Mouse (Mus musculus) liver, postnatal 0 days (tissue): Measurements from ENCODE around the gene Gabbr2. TPM values are rescaled to one million over a fixed set of nuclear protein-coding genes. Genes with fewer than 3 reads are reported as not detected.
"Not testable (repeated sequence)": the region's sequence is repeated elsewhere in the genome, so short reads cannot be mapped to it uniquely, and the experiment has no call there.

Source experiments
- ATAC-seq: fragments of 200-750 bp; cut with Nextera tagmentation; 2 replicates; pipeline ENCODE4 v1.8.0; 2017; ENCODE audit warnings: mild to moderate bottlenecking, moderate library complexity
- DNase-seq: peaks from one replicate; pipeline ENCODE4 v3.0.0-alpha.2; 2016
- H3K27ac ChIP-seq: fragments of 300-500 bp; sonication (generic); 2 replicates; pipeline ENCODE4 v1.5.1; 2014; ENCODE audit warnings: antibody characterized with exemption, moderate library complexity, mild to moderate bottlenecking, low read depth
- H3K27me3 ChIP-seq: fragments of 300-500 bp; sonication (generic); 2 replicates; pipeline ENCODE4 v1.6.1; 2014; ENCODE audit warnings: low read length, control low read depth, mixed read lengths; ENCODE audit not compliant: insufficient read depth
- H3K36me3 ChIP-seq: fragments of 300-500 bp; sonication (generic); replicated peaks from 2 replicates; pipeline ENCODE4 v1.6.1; 2014; ENCODE audit warnings: mild to moderate bottlenecking, control low read depth, low read length, moderate library complexity, mixed read lengths; ENCODE audit not compliant: insufficient read depth
- H3K4me1 ChIP-seq: fragments of 300-500 bp; sonication (generic); 2 replicates; pipeline ENCODE4 v1.6.1; 2014; ENCODE audit warnings: antibody characterized with exemption, mild to moderate bottlenecking, control low read depth; ENCODE audit not compliant: insufficient read depth
- H3K4me2 ChIP-seq: fragments of 300-500 bp; sonication (generic); 2 replicates; pipeline ENCODE4 v1.6.1; 2014; ENCODE audit warnings: low read depth, mild to moderate bottlenecking, low read length, moderate library complexity, mixed read lengths
- H3K4me3 ChIP-seq: fragments of 300-500 bp; sonication (generic); 2 replicates; pipeline ENCODE4 v1.5.1; 2014; ENCODE audit warnings: low read depth, low read length
- H3K9ac ChIP-seq: fragments of 300-500 bp; sonication (generic); replicated peaks from 2 replicates; pipeline ENCODE4 v1.6.1; 2014; ENCODE audit warnings: mild to moderate bottlenecking, moderate library complexity
- H3K9me3 ChIP-seq: fragments of 300-500 bp; sonication (generic); 2 replicates; pipeline ENCODE4 v1.6.1; 2016; ENCODE audit warnings: mild to moderate bottlenecking, control low read depth, low read length, mixed read lengths
- CTCF ChIP-seq: sonication (generic); IDR thresholded peaks from 2 replicates; pipeline ENCODE4 v1.5.1; 2016; ENCODE audit warnings: antibody characterized with exemption, low read depth
- EP300 ChIP-seq: IDR thresholded peaks from 2 replicates; pipeline ENCODE4 v1.6.1; 2016; ENCODE audit warnings: antibody characterized with exemption, low read depth, mild to moderate bottlenecking
- WGBS: fragments of 180-500 bp; shearing (Covaris S2); extraction: QIAGEN DNeasy Blood & Tissue Kit; methylation state at CpG from one replicate; pipeline ENCODE4 v1.1.7; 2014; ENCODE audit not compliant: insufficient replicate concordance; 5-methylcytosine and 5-hydroxymethylcytosine counted together
- polyA plus RNA-seq: library from polyadenylated mRNA; unstranded; fragments of >200 nt; fragmentation: Nextera tagmentation; extraction: Ambion mirVana; gene quantifications from 2 replicates; pipeline ENCODE4 v1.2.1, GENCODE M21; 2015

The Gabbr2 gene
- polyA plus RNA-seq, 1 experiment from 2014 or later, result 0.20 TPM

DNA sequence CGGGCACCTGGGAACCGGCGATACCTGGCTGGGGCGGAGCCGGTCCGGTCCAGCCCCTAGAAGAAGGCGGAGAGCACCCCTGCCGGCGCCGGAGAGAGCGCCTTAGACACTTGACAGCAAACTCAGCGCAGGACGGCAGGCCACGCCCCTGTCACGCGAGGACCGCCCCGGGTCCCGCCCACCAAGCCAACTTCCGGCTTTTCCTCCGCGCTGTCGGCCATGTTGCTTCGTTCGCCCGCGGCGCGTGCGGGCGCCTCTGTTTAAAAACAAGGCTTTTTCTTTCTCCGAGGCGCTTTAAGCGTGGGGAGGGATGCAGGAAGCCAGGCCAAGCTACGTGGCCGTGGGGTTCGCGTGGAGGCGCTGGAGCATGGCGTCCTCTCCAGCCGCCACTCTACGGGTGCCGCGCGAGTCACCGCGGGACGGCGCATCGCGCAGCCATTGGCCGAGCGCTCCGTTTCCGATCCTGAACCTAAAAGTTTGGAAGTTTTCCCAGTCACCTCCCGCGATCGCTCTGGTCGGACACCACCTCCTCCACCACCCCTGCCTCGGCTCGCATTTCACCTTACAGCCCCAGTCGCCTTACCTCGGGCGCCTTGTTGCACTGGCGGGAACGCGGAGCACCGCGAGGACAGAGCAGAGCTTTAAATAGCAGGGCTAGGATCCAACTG lies 341.5 kb downstream of the Gabbr2 start, which contains the start of gene Tbc1d2:
Tbc1d2 (minus strand) TSS at position 124 of the 668 bp plus-strand sequence.
- Histone ChIP-seq H3K9ac (peak within 1 kb of the TSS; percentile 71), H3K27ac (peak within 1 kb of the TSS; percentile 89), H3K4me3 (peak within 1 kb of the TSS; percentile 74), H3K36me3 (no peaks in the 10 kb centered on the region), H3K27me3 (peaks cover 22% of the 10 kb centered on the region), H3K9me3 (no peaks in the 10 kb centered on the region), H3K4me2 (peak within 1 kb of the TSS; percentile 97), H3K4me1 (peaks cover 15% of the 10 kb centered on the region)
- peak; percentile 96 for DNase-seq
- TF ChIP-seq EP300 (peak; percentile 43; the same call in 1 of the 2 replicates), CTCF (peak; percentile 65)
- ATAC-seq, result peak; percentile 97
- WGBS, result 1% methylated on average over 69 of the region's 69 CpGs

DNA sequence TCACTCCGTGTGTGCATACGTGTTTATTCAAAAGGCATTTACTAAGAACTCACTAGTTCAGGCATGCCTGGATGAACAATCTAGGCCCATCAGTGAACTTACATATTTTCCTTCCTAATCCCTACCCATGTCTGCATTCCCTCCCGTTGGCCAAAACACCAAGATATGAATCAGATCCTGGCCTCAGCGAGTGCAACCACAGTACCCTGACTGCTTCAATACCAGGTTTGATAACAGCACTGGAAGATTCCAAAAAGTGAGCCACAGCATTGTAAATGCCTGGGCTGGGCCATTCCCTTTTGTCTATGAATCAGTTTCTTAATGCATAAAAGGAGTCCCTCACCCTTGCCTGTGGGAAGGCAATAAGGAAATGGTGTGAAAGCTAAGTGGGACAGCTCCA lies 342.5 kb downstream of the Gabbr2 start:
- WGBS, result 46% methylated on average over 4 of the region's 4 CpGs
- TF ChIP-seq CTCF (no peak), EP300 (no peak)
- H3K27ac ChIP-seq, result no peak overlapping the region

DNA sequence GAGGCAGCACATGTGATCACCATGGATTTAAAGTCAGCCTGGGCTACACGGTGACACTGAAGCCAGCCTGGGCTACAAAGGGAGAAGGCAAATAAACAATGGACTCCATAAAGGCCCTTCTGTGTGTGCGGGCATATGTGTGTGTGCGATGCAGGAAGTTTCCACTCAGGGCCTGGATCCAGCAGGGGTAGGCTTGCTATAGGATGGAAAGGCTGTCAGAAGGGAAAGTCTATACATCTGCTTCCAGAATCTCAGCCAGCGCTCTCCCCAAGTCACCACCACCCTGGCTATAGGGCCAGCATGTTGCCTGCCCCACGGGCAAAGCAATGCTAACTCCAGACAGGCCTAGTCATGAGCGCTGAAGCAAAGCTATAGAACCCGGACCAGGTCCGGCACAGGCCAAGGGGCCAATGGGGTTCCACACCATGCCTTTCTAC lies 348.0 kb downstream of the Gabbr2 start:
- Histone ChIP-seq H3K4me2 (no peak overlapping the region), H3K9ac (no peak overlapping the region), H3K4me3 (no peak overlapping the region), H3K4me1 (peaks cover 5% of the 10 kb centered on the region), H3K27me3 (peaks cover 2% of the 10 kb centered on the region; the same call in 1 of the 2 replicates), H3K36me3 (no peaks in the 10 kb centered on the region), H3K27ac (peak overlapping the region; percentile 13), H3K9me3 (no peaks in the 10 kb centered on the region)
- DNase-seq (no peak), ATAC-seq (0 out of 2 replicates have a peak, but pooled peaks have one; percentile 27)
- no peak for TF ChIP-seq EP300
- WGBS, result 71% methylated on average over 8 of the region's 8 CpGs

More for the DNA sequence above, 342.5 kb downstream of the Gabbr2 start:
- peaks cover 22% of the 10 kb centered on the region for H3K27me3 ChIP-seq
- H3K4me1 ChIP-seq, result peaks cover 15% of the 10 kb centered on the region
- H3K36me3 ChIP-seq, result no peaks in the 10 kb centered on the region
- no peaks in the 10 kb centered on the region for H3K9me3 ChIP-seq
- DNase-seq, result no peak
- H3K4me2 ChIP-seq, result peak overlapping the region; percentile 97
- 0 out of 2 replicates have a peak overlapping the region, but pooled peaks have one; percentile 71 for H3K9ac ChIP-seq
- H3K4me3 ChIP-seq, result peak overlapping the region; percentile 74
- ATAC-seq, result no peak

DNA sequence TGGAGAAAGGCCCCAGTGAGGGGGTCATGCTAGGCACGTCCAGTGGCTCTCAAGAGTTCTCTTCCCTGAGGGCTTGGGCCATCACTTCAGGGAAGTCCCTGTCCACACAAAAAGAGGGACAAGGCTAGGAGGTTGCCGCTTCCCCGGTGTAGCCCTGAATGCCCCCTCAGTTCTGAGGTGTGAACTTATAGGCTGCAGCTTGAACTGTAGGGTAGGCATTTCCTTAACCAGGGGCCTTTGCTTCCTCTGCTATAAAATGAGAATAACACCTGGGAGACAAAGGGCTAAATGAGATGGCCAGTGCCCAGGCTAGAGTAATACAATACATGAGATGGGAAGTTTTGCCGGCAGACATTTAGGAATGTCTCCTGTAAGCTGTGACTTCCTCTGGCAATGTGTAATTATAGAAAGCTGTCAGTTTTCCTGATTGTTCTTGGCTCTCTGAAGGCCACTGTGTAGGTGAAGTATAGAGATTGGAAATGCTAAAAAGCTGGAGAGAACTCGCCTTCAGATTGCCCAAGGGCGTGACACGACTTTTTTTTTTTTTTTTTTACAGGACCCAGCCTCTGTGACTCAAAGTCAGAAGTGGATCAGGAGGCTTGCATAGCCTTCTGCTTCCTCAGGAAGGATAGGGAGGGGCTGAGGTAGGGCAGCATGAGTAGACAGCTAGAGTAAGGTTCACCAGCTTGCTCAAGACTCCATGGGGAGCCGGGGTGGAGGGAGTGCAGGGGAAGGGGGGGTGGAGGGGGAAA lies 348.6 kb downstream of the Gabbr2 start:
- H3K27ac ChIP-seq, result peak overlapping the region; percentile 55; the same call in 1 of the 2 replicates
- no peaks in the 10 kb centered on the region for H3K9me3 ChIP-seq
- peaks cover 5% of the 10 kb centered on the region for H3K4me1 ChIP-seq
- no peaks in the 10 kb centered on the region for H3K36me3 ChIP-seq
- H3K4me2 ChIP-seq, result 0 out of 2 replicates have a peak overlapping the region, but pooled peaks have one; percentile 6
- H3K4me3 ChIP-seq, result no peak overlapping the region
- ATAC-seq, result peak; percentile 84
- peak; percentile 45 for DNase-seq
- no peak for TF ChIP-seq CTCF
- TF ChIP-seq EP300, result 0 out of 2 replicates have a peak, but pooled peaks have one; percentile 18
- H3K27me3 ChIP-seq, result no peaks in the 10 kb centered on the region
- WGBS, result 54% methylated on average over 8 of the region's 8 CpGs
- no peak overlapping the region for H3K9ac ChIP-seq

DNA sequence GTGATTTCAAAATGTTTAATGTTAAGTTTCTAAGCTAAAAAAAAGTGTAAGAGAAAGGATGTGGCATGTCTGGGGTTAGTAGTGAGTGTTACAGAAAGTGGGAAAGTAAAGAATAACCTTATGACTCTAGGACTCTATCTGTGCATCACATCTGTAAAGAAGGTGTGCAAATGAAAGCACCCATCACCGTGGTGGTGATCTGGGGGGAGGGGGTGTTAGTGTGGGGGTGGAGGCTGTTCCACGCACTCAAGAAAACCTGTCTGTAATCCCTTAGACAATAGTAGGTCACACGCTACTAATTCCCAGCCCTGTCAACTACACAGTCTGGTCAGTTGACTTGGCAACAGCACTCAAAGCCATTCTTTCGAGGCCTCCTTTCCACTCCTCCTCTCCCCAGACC lies 350.4 kb downstream of the Gabbr2 start:
- DNase-seq, result no peak
- H3K27ac ChIP-seq, result no peak overlapping the region
- TF ChIP-seq CTCF (no peak), EP300 (no peak)
- H3K4me1 ChIP-seq, result peaks cover 9% of the 10 kb centered on the region
- H3K9me3 ChIP-seq, result no peaks in the 10 kb centered on the region
- no peak for ATAC-seq
- no peak overlapping the region for H3K4me3 ChIP-seq
- no peak overlapping the region for H3K4me2 ChIP-seq
- 69% methylated on average over 4 of the region's 4 CpGs for WGBS
- no peaks in the 10 kb centered on the region for H3K27me3 ChIP-seq
- no peaks in the 10 kb centered on the region for H3K36me3 ChIP-seq
- H3K9ac ChIP-seq, result no peak overlapping the region

DNA sequence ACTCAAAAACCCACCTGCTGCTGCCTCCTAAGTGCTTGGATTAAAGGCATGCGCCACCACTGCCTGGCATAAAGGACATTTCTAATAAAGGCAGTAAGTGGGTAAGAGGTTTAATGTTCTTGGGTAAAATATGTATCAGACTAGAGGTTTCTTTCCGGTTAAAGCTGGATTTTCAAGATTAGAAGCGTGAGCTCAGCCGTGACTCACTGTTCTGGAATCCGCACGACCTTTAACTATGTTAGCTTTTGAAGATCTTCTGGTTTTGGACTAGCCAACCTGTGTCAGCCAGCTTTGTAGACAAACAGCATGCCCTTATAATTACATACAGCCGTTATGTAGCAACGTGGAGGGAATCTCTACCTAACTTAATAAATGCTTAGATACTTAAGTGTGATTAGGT lies 351.8 kb downstream of the Gabbr2 start:
- Histone ChIP-seq H3K9me3 (no peaks in the 10 kb centered on the region), H3K4me3 (no peak overlapping the region), H3K27ac (no peak overlapping the region), H3K4me2 (no peak overlapping the region), H3K27me3 (no peaks in the 10 kb centered on the region), H3K9ac (no peak overlapping the region), H3K4me1 (peaks cover 9% of the 10 kb centered on the region), H3K36me3 (no peaks in the 10 kb centered on the region)
- no peak for TF ChIP-seq EP300
- TF ChIP-seq CTCF, result no peak
- DNase-seq (no peak), ATAC-seq (no peak)
- 79% methylated on average over 8 of the region's 8 CpGs for WGBS

DNA sequence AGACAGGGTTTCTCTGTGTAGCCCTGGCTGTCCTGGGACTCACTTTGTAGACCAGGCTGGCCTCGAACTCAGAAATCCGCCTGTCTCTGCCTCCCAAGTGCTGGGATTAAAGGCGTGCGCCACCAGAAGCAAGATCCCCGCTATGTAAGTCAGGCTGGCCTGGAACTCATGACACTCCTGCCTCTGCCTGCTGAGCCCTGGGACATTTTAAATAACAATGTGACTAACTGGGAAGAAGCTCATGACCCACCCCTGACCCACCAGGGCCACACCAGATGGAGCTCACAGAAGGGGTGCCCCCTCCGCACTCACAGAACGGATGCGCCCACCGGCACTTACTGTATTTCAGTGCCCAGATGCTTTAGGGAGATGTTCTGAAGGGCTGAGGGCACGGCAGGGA lies 354.4 kb downstream of the Gabbr2 start:
- not testable (repeated sequence) for H3K4me3 ChIP-seq, H3K9me3 ChIP-seq, H3K27me3 ChIP-seq, ATAC-seq, H3K4me2 ChIP-seq, H3K27ac ChIP-seq, H3K36me3 ChIP-seq, H3K9ac ChIP-seq, DNase-seq, H3K4me1 ChIP-seq
- WGBS, result 87% methylated on average over 10 of the region's 10 CpGs
